17 mouse cellular contexts compared by ENCODE assay signal in the genomic region with DNA sequence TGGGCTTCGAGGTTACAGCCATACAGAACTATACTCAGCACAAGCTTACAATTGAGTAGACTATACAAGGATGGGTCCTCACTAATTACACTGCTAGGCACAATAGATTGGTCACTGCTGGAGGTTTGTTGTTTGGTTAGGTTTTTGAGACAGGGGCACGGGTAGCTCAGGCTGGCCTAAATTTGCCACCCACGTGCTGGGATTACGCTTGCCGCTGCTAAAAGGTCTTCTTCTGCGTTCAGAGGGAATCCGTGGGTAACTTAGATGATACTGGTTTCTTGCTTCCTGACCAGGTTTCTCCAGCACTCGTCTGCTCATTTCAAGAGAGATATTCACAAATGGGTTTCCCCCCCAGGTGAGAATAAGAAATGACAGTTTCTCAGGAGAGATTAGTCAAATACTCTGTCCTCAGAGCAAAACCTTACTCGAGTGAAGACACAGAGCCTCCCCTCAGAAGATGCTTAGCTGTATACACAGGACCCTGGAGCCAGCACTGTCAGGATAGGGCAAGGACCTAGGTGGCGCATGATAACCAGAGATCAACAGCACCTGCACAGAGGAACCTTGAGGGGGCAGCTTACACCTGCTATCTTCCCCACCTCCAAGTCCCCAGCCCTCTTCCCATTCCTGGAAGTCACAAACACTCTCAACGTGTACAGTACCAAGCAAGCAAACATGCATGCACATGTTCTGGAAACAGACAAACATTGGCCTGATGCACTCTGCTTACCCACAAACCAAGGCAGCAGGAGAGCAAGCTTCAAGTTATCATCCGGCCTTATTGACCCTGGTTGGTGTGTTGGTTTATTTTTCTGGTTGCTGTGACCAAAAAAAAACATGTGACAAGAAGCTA.
A peak's percentile ranks its signal among the peaks of the same experiment; 100 is the strongest.
DNase-seq lines count a peak whose midpoint lies in the region; ATAC-seq and TF ChIP-seq lines count a peak whose summit lies in the region.
"Had no signal": no experiment of that assay in that cellular context is flagged by ENCODE, and none has a peak within 500 bp of the region (broad histone marks: within the 10 kb centered on the region; RNA-seq: fewer than 3 reads in every experiment).

No protein-coding gene starts in this region.

- no peak for DNase-seq in kidney, adult 2 months
- DNase-seq in kidney, adult 11 months, result no peak
- DNase-seq in midbrain, postnatal 0 days (ENCODE audit: low spot score), result no peak
- DNase-seq in ES-CJ7 (ENCODE audit: low read depth, low spot score), result peak; percentile 47
- DNase-seq in stomach, postnatal 0 days (ENCODE audit: low spot score), result no peak
- DNase-seq in adrenal gland, postnatal 25 days, result no peak
- no peak for DNase-seq in forebrain, postnatal 0 days
- DNase-seq: cerebellum, adult 11-12 months; cerebellum, postnatal 36 days; left cerebral cortex, postnatal 4 days had no signal

- H3K9me3 ChIP-seq in midbrain, postnatal 0 days (ENCODE audit: low read length), result no peaks in the 10 kb centered on the region
- H3K9me3 ChIP-seq in midbrain, embryonic 13.5 days, result no peaks in the 10 kb centered on the region
- no peaks in the 10 kb centered on the region for H3K9me3 ChIP-seq in stomach, postnatal 0 days (ENCODE audit: control insufficient read depth, low read length)
- H3K9me3 ChIP-seq in forebrain, postnatal 0 days (ENCODE audit: low read length), result no peaks in the 10 kb centered on the region
- H3K9me3 ChIP-seq: forebrain, embryonic 13.5 days; heart, embryonic 12.5 days; midbrain, embryonic 12.5 days had no signal

- H3K36me3 ChIP-seq in kidney, adult 2 months (ENCODE audit: control insufficient read depth, insufficient read depth, low read length), result peaks cover 2% of the 10 kb centered on the region; the same call in 1 of the 2 replicates
- no peaks in the 10 kb centered on the region for H3K36me3 ChIP-seq in midbrain, postnatal 0 days (ENCODE audit: insufficient read depth, low read length)
- H3K36me3 ChIP-seq in midbrain, embryonic 13.5 days, result no peaks in the 10 kb centered on the region
- no peaks in the 10 kb centered on the region for H3K36me3 ChIP-seq in stomach, postnatal 0 days (ENCODE audit: control insufficient read depth, insufficient read depth, low read length)
- H3K36me3 ChIP-seq in forebrain, postnatal 0 days (ENCODE audit: insufficient read depth), result no peaks in the 10 kb centered on the region
- H3K36me3 ChIP-seq: heart, embryonic 12.5 days; midbrain, embryonic 12.5 days had no signal

- 56% methylated on average over 12 of the region's 12 CpGs for WGBS in kidney, adult 2 months
- WGBS in midbrain, postnatal 0 days, result 86% methylated on average over 12 of the region's 12 CpGs
- WGBS in midbrain, embryonic 13.5 days, result 87% methylated on average over 12 of the region's 12 CpGs
- 74% methylated on average over 12 of the region's 12 CpGs for WGBS in stomach, postnatal 0 days
- WGBS in forebrain, postnatal 0 days, result 86% methylated on average over 12 of the region's 12 CpGs

- H3K27me3 ChIP-seq in kidney, adult 2 months (replicated peaks; ENCODE audit: control insufficient read depth, insufficient read depth, low read length), result no peaks in the 10 kb centered on the region
- no peaks in the 10 kb centered on the region for H3K27me3 ChIP-seq in midbrain, postnatal 0 days (ENCODE audit: insufficient read depth, low read length)
- peaks cover 5% of the 10 kb centered on the region; the same call in 1 of the 2 replicates for H3K27me3 ChIP-seq in midbrain, embryonic 13.5 days
- H3K27me3 ChIP-seq in stomach, postnatal 0 days (ENCODE audit: control insufficient read depth, insufficient read depth, low read length), result no peaks in the 10 kb centered on the region
- H3K27me3 ChIP-seq in forebrain, postnatal 0 days (ENCODE audit: insufficient read depth, low read length), result no peaks in the 10 kb centered on the region
- H3K27me3 ChIP-seq: forebrain, embryonic 13.5 days; heart, embryonic 12.5 days had no signal

- H3K9ac ChIP-seq in midbrain, postnatal 0 days (replicated peaks; ENCODE audit: low read length, poor library complexity, severe bottlenecking), result no peak overlapping the region
- no peak overlapping the region for H3K9ac ChIP-seq in midbrain, embryonic 13.5 days (replicated peaks)
- H3K9ac ChIP-seq in stomach, postnatal 0 days (ENCODE audit: low read length), result no peak overlapping the region
- H3K9ac ChIP-seq in forebrain, postnatal 0 days, result no peak overlapping the region
- H3K9ac ChIP-seq: forebrain, embryonic 13.5 days; heart, embryonic 12.5 days; midbrain, embryonic 12.5 days had no signal

- no peak overlapping the region for H3K4me2 ChIP-seq in midbrain, postnatal 0 days (ENCODE audit: low read depth, low read length, poor library complexity, severe bottlenecking)
- no peak overlapping the region for H3K4me2 ChIP-seq in midbrain, embryonic 13.5 days (replicated peaks)
- H3K4me2 ChIP-seq in stomach, postnatal 0 days (replicated peaks; ENCODE audit: low read depth), result no peak overlapping the region
- H3K4me2 ChIP-seq in forebrain, postnatal 0 days (ENCODE audit: low read depth), result no peak overlapping the region

- no peak for TF ChIP-seq POLR2A in kidney, adult 2 months (IDR thresholded peaks at IDR 0.05; ENCODE audit: low read depth, low read length)

- TF ChIP-seq CTCF in kidney, adult 2 months (conservative IDR thresholded peaks at IDR 0.05; ENCODE audit: insufficient read depth, insufficient read length, low read depth, low read length), result peak; percentile 22; the same call in 1 of the 2 replicates
- TF ChIP-seq CTCF in midbrain, postnatal 0 days (IDR thresholded peaks at IDR 0.05), result 0 out of 2 replicates have a peak, but pooled peaks have one; percentile 2
- TF ChIP-seq CTCF in stomach, postnatal 0 days (IDR thresholded peaks at IDR 0.05; ENCODE audit: low read depth), result peak; percentile 32
- TF ChIP-seq CTCF in forebrain, postnatal 0 days (IDR thresholded peaks at IDR 0.05; ENCODE audit: low read depth), result no peak

- peaks cover 43% of the 10 kb centered on the region for H3K4me1 ChIP-seq in kidney, adult 2 months (ENCODE audit: control insufficient read depth, insufficient read depth, low read length)
- H3K4me1 ChIP-seq in midbrain, postnatal 0 days (ENCODE audit: insufficient read depth, low read length), result no peaks in the 10 kb centered on the region
- H3K4me1 ChIP-seq in midbrain, embryonic 13.5 days (replicated peaks), result peaks cover 15% of the 10 kb centered on the region
- H3K4me1 ChIP-seq in stomach, postnatal 0 days (replicated peaks; ENCODE audit: control insufficient read depth, insufficient read depth), result no peaks in the 10 kb centered on the region
- H3K4me1 ChIP-seq in forebrain, postnatal 0 days (ENCODE audit: insufficient read depth), result no peaks in the 10 kb centered on the region

- no peak for TF ChIP-seq EP300 in stomach, postnatal 0 days (optimal IDR thresholded peaks at IDR 0.05)

- ATAC-seq in midbrain, postnatal 0 days (ENCODE audit: low FRiP score), result no peak
- ATAC-seq in midbrain, embryonic 13.5 days, result no peak
- ATAC-seq in stomach, postnatal 0 days (ENCODE audit: low FRiP score, low TSS enrichment), result no peak
- ATAC-seq in forebrain, postnatal 0 days, result no peak
- ATAC-seq: forebrain, embryonic 13.5 days; hindbrain, embryonic 16.5 days had no signal

- H3K4me3 ChIP-seq in kidney, adult 2 months (ENCODE audit: insufficient read depth, low read depth, low read length), result no peak overlapping the region
- no peak overlapping the region for H3K4me3 ChIP-seq in midbrain, postnatal 0 days (ENCODE audit: low read depth, low read length)
- H3K4me3 ChIP-seq in midbrain, embryonic 13.5 days (replicated peaks), result no peak overlapping the region
- no peak overlapping the region for H3K4me3 ChIP-seq in stomach, postnatal 0 days (ENCODE audit: low read depth, low read length)
- H3K4me3 ChIP-seq in forebrain, postnatal 0 days (ENCODE audit: low read depth, low read length), result no peak overlapping the region
- H3K4me3 ChIP-seq: forebrain, embryonic 13.5 days; heart, embryonic 12.5 days; layer of hippocampus, adult 2 months; midbrain, embryonic 12.5 days; myocyte had no signal

- peak overlapping the region; percentile 11 for H3K27ac ChIP-seq in kidney, adult 2 months (ENCODE audit: insufficient read depth, low read depth, low read length)
- H3K27ac ChIP-seq in midbrain, postnatal 0 days (ENCODE audit: low read depth, low read length), result no peak overlapping the region
- no peak overlapping the region for H3K27ac ChIP-seq in midbrain, embryonic 13.5 days
- H3K27ac ChIP-seq in stomach, postnatal 0 days (replicated peaks), result no peak overlapping the region
- no peak overlapping the region for H3K27ac ChIP-seq in forebrain, postnatal 0 days (ENCODE audit: low read depth, low read length)
- H3K27ac ChIP-seq: forebrain, embryonic 13.5 days; layer of hippocampus, adult 2 months; midbrain, embryonic 12.5 days had no signal
